Mouse (Mus musculus): Measurements from ENCODE around the gene Slc35c2. TPM values are rescaled to one million over a fixed set of nuclear protein-coding genes. Genes with fewer than 3 reads are reported as not detected.
A peak's percentile ranks its signal among the peaks of the same experiment; 100 is the strongest.

The Slc35c2 gene
- polyA plus RNA-seq, 1 experiment from 2014 or later: 51.6 TPM

DNA sequence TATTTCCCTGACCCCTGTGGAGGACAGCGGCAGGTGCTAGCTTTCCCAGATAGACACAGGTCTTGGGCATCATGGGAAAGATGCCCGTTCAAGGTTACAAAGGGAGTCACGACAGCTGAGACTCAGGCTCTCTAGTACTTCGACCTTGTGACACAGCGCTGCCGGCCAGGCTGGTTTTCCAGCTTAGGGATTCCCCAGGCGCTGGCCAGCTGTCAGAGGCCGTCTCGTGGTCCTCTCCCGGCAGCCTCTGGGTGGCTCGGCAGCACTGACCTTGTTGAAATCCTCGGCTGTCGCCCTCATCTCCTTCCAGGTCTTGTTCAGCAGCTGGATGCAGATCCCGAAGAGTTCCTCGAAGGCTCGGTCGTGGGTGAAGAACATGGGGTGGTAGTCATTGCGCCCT, 8.9 kb upstream of the Slc35c2 start:
- no peak overlapping the region for H3K4me3 ChIP-seq (replicated peaks; ENCODE audit: low read depth, low read length)
- H3K9me3 ChIP-seq (replicated peaks; ENCODE audit: low read length): no peaks in the 10 kb centered on the region
- no peak for TF ChIP-seq CTCF (IDR thresholded peaks at IDR 0.05; ENCODE audit: low read depth)
- DNase-seq (ENCODE audit: low spot score): no peak
- ATAC-seq (replicated peaks; ENCODE audit: low FRiP score, low read depth): no peak
- no peak overlapping the region for H3K27ac ChIP-seq
- WGBS: 84% methylated on average over 18 of the region's 18 CpGs
- no peaks in the 10 kb centered on the region for H3K27me3 ChIP-seq (ENCODE audit: insufficient read depth, low read length)
- H3K4me1 ChIP-seq (replicated peaks; ENCODE audit: insufficient read depth, low read length): no peaks in the 10 kb centered on the region
- H3K36me3 ChIP-seq (ENCODE audit: insufficient read depth, low read length): peaks cover 55% of the 10 kb centered on the region
- H3K9ac ChIP-seq (ENCODE audit: low read depth, low read length): no peak overlapping the region
- H3K4me2 ChIP-seq (ENCODE audit: low read length): no peak overlapping the region

DNA sequence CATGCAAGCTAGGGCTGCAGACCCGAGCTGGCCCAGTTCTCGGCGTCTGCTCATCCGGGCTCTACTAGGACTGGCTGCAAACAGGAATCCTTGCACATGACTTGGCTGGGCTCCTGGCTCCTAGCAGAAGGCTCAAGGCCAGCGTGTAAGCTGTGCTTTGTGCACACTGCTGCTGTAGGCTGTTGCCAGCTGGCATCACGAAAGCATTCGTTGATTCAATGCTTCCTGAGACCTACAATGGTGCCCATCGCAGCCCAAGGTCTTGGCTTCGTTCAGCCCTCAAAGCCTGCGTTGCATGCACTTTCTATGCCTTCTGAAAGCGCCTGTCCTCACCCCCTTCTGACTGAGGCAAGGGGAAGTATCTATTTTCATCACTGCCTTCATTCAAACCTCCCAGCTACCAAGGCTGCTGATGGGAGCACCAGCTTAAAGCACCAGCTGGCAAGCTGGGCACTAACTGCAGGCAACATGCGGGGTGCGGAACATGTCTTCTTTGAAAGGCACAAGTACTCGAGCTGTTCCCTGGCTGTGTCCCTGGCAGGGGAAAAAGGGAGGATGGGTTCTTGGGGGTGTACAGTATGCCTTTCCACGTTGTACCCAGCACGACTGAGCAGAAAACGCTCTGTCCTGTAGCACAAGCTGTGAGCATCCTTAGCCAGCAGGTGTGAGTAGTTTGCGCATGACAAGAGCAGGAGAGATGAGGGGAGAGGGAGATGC, 804 bp upstream of the Slc35c2 start:
- no peak for TF ChIP-seq CTCF (IDR thresholded peaks at IDR 0.05; ENCODE audit: low read depth)
- Histone ChIP-seq H3K9me3 (replicated peaks; ENCODE audit: low read length) (no peaks in the 10 kb centered on the region), H3K36me3 (ENCODE audit: insufficient read depth, low read length) (peaks cover 24% of the 10 kb centered on the region), H3K9ac (ENCODE audit: low read depth, low read length) (peak overlapping the region; percentile 35; the same call in 1 of the 2 replicates), H3K27ac (peak overlapping the region; percentile 32; the same call in 1 of the 2 replicates), H3K4me1 (replicated peaks; ENCODE audit: insufficient read depth, low read length) (peaks cover 11% of the 10 kb centered on the region), H3K4me2 (ENCODE audit: low read length) (peak overlapping the region; percentile 82), H3K27me3 (ENCODE audit: insufficient read depth, low read length) (no peaks in the 10 kb centered on the region), H3K4me3 (replicated peaks; ENCODE audit: low read depth, low read length) (peak overlapping the region; percentile 54; the same call in 1 of the 2 replicates)
- ATAC-seq (replicated peaks; ENCODE audit: low FRiP score, low read depth): no peak
- DNase-seq (ENCODE audit: low spot score): peak; percentile 39
- WGBS: 61% methylated on average over 18 of the region's 18 CpGs

DNA sequence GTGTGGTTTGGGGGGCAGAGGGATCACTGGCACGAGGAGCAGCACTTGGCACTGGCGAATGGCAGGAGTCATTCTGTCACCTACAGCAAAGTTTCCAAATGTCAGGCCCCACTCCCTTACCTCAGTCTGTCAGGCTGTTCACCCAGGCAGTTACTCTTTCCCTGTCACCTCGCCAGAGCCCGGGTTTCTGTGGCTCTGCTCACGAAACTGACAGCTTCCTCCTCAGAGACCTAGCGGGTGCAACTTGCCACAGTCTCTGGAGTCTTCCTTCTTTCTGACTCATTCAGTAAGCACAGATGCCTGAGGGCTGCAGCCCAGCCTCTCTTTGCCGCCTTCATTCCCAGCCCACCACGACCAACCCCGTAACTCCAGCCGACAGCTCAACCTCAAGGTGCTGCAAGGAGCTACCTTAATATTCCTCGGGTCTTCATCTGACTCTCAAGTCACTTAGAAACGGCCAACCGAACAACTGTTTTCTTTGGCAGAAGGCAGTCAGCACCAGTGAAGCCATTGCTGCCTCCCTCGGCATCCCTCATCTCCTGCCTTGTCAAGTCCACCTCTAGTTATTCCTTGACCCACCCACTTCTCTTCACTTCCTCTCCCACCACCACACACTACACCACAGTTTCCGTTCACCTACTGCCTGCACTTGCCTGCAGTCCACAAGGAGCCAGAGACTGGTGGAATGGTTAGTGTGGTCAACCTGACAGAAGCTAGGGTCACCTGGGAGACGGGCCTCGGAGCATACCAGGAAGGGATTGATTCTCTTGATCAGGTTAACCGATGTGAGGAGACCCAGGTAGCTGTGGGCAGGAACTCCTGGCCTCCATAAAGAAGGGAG, 1.1 kb downstream of the Slc35c2 start:
- DNase-seq (ENCODE audit: low spot score) (no peak), ATAC-seq (replicated peaks; ENCODE audit: low FRiP score, low read depth) (no peak)
- Histone ChIP-seq H3K27ac (no peak overlapping the region), H3K9me3 (replicated peaks; ENCODE audit: low read length) (no peaks in the 10 kb centered on the region), H3K4me3 (replicated peaks; ENCODE audit: low read depth, low read length) (peak overlapping the region; percentile 54), H3K9ac (ENCODE audit: low read depth, low read length) (peak overlapping the region; percentile 64), H3K4me1 (replicated peaks; ENCODE audit: insufficient read depth, low read length) (peaks cover 11% of the 10 kb centered on the region), H3K4me2 (ENCODE audit: low read length) (peak overlapping the region; percentile 82), H3K27me3 (ENCODE audit: insufficient read depth, low read length) (no peaks in the 10 kb centered on the region), H3K36me3 (ENCODE audit: insufficient read depth, low read length) (peaks cover 22% of the 10 kb centered on the region)
- 42% methylated on average over 18 of the region's 18 CpGs for WGBS
- no peak for TF ChIP-seq CTCF (IDR thresholded peaks at IDR 0.05; ENCODE audit: low read depth)

DNA sequence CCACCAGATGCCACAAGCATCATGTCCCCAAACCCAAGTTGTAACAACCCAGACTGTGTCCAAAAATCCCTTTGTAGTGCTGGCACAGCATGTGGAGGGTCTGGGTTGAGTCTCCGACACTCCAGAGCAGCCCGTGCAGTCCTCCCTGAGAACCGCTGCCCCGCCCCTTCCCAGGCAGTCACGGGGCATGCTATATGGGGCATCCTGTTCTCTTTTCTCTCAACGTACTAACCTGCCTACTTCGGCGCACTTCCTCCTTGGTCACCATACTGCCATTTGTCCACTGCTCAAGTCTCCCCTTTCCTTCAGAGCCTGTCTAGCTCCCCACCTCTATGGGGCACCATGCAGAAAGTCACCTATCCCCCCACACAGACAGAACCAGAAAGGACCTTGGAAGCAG, 2.0 kb downstream of the Slc35c2 start:
- no peak for DNase-seq (ENCODE audit: low spot score)
- no peak overlapping the region for H3K4me2 ChIP-seq (ENCODE audit: low read length)

DNA sequence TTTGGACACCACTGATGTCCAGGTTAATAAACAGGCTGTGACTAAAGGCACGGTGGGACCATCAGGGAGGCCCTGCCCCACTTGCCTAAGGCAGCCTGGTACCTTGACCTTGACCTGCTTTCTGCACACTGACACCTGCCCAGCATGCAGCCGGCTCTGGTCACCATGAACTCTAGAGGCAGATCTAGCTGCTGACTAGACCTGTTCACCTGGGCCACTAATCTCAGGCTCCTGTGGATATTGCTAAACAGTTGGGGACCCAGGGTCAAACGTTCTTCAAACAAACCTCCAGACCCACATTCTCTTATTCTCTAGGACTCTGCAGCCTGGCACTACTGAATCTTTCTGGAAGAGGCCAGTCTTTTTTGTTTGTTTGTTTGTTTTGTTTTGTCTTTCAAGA, 2.6 kb downstream of the Slc35c2 start:
- ATAC-seq (replicated peaks; ENCODE audit: low FRiP score, low read depth): no peak
- Histone ChIP-seq H3K4me3 (replicated peaks; ENCODE audit: low read depth, low read length) (no peak overlapping the region), H3K27me3 (ENCODE audit: insufficient read depth, low read length) (no peaks in the 10 kb centered on the region), H3K4me2 (ENCODE audit: low read length) (no peak overlapping the region), H3K36me3 (ENCODE audit: insufficient read depth, low read length) (peaks cover 19% of the 10 kb centered on the region; the same call in 1 of the 2 replicates), H3K9ac (ENCODE audit: low read depth, low read length) (no peak overlapping the region), H3K9me3 (replicated peaks; ENCODE audit: low read length) (no peaks in the 10 kb centered on the region), H3K4me1 (replicated peaks; ENCODE audit: insufficient read depth, low read length) (peaks cover 11% of the 10 kb centered on the region), H3K27ac (no peak overlapping the region)
- no peak for DNase-seq (ENCODE audit: low spot score)
- TF ChIP-seq CTCF (IDR thresholded peaks at IDR 0.05; ENCODE audit: low read depth): no peak
- 74% methylated on average over 3 of the region's 3 CpGs for WGBS

More for the DNA sequence above, 2.0 kb downstream of the Slc35c2 start:
- H3K9me3 ChIP-seq (replicated peaks; ENCODE audit: low read length): no peaks in the 10 kb centered on the region
- ATAC-seq (replicated peaks; ENCODE audit: low FRiP score, low read depth): no peak
- TF ChIP-seq CTCF (IDR thresholded peaks at IDR 0.05; ENCODE audit: low read depth): no peak
- no peaks in the 10 kb centered on the region for H3K27me3 ChIP-seq (ENCODE audit: insufficient read depth, low read length)
- H3K9ac ChIP-seq (ENCODE audit: low read depth, low read length): no peak overlapping the region
- H3K27ac ChIP-seq: no peak overlapping the region
- H3K4me3 ChIP-seq (replicated peaks; ENCODE audit: low read depth, low read length): no peak overlapping the region
- H3K36me3 ChIP-seq (ENCODE audit: insufficient read depth, low read length): peaks cover 21% of the 10 kb centered on the region
- H3K4me1 ChIP-seq (replicated peaks; ENCODE audit: insufficient read depth, low read length): peaks cover 11% of the 10 kb centered on the region
- WGBS: 88% methylated on average over 8 of the region's 8 CpGs

DNA sequence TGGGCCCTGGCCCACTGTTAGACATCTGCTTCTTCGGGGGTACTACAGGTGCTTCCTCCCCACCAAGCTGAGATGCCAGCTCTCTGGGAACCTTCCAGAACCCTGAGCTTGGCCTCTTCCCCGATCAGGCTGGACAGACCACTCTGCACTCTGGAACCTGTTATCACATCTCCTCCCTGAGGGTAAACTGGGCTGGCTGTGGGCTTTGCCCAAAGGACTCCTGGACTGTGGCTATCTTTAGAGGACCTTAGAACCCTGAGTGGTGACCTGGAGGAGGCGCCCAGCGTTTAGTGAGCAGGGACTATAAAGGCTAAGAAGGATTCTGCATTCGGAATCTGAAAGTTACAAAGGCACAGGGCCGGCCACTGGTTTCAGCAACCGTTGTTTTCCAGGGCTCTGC, 3.3 kb downstream of the Slc35c2 start:
- no peak overlapping the region for H3K4me3 ChIP-seq (replicated peaks; ENCODE audit: low read depth, low read length)
- H3K27me3 ChIP-seq (ENCODE audit: insufficient read depth, low read length): no peaks in the 10 kb centered on the region
- ATAC-seq (replicated peaks; ENCODE audit: low FRiP score, low read depth) (no peak), DNase-seq (ENCODE audit: low spot score) (no peak)
- no peak overlapping the region for H3K4me2 ChIP-seq (ENCODE audit: low read length)
- no peak overlapping the region for H3K27ac ChIP-seq
- H3K9ac ChIP-seq (ENCODE audit: low read depth, low read length): no peak overlapping the region
- H3K9me3 ChIP-seq (replicated peaks; ENCODE audit: low read length): no peaks in the 10 kb centered on the region
- TF ChIP-seq CTCF (IDR thresholded peaks at IDR 0.05; ENCODE audit: low read depth): no peak
- H3K4me1 ChIP-seq (replicated peaks; ENCODE audit: insufficient read depth, low read length): peaks cover 11% of the 10 kb centered on the region
- WGBS: 81% methylated on average over 7 of the region's 7 CpGs
- H3K36me3 ChIP-seq (ENCODE audit: insufficient read depth, low read length): peaks cover 16% of the 10 kb centered on the region; the same call in 1 of the 2 replicates
